Mouse (Mus musculus) embryonic fibroblast, embryonic 13.5 days (primary cell): Measurements from ENCODE around the gene Olfr331. TPM values are rescaled to one million over a fixed set of nuclear protein-coding genes. Genes with fewer than 3 reads are reported as not detected.
"Not testable (repeated sequence)": the region's sequence is repeated elsewhere in the genome, so short reads cannot be mapped to it uniquely, and the experiment has no call there.

Source experiments
- H3K27ac ChIP-seq: 2 replicates; pipeline ENCODE4 v1.5.1; 2012; ENCODE audit warnings: low read length, control low read depth, inconsistent platforms; ENCODE audit not compliant: insufficient read depth
- H3K4me1 ChIP-seq: 2 replicates; pipeline ENCODE4 v1.6.1; 2011; ENCODE audit warnings: low read length; ENCODE audit not compliant: control insufficient read depth, insufficient read depth
- H3K4me3 ChIP-seq: 2 replicates; pipeline ENCODE4 v1.5.1; 2011; ENCODE audit warnings: mild to moderate bottlenecking, control low read depth, low read length; ENCODE audit not compliant: insufficient read depth
- CTCF ChIP-seq: IDR thresholded peaks from 2 replicates; pipeline ENCODE4 v1.5.1; 2011; ENCODE audit warnings: mild to moderate bottlenecking, control low read depth, low read length, moderate library complexity, borderline replicate concordance; ENCODE audit not compliant: insufficient read depth
- POLR2A ChIP-seq: IDR thresholded peaks from 2 replicates; pipeline ENCODE4 v1.6.1; 2011; ENCODE audit warnings: low read depth, mild to moderate bottlenecking, control low read depth, low read length, moderate library complexity
- polyA plus RNA-seq: library from polyadenylated mRNA; stranded (reverse); fragments of >200 nt; gene quantifications from 2 replicates; pipeline ENCODE4 v1.2.4, GENCODE M21; 2011; ENCODE audit warnings: low read depth; ENCODE audit not compliant: missing spikeins, insufficient read length

Gene Olfr331
- polyA plus RNA-seq: not detected in 2 replicates

DNA sequence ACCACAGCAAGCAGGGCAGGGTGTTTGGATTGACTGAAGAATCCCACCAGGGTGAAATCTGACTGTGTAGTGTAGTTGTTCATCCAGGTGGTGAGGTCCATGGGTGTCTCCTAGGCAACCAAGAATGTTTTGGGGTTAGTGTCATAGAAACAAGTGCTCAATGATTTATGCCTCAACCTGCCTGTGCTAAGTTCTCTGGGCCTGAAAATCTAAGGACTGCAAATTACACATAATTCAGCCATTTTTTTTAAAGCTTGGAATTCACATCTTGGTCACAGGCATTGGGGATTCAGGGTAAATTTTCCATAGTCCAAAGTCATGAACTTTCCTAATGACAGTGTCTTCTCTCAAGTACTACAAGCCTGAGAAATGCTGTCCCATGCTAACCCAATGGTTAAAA, at the start of gene Olfr331:
Gene Olfr331, minus strand, starts transcription at position 101 of the 400 bp plus-strand sequence.
- not testable (repeated sequence) for H3K4me3 ChIP-seq, H3K4me1 ChIP-seq, H3K27ac ChIP-seq

- no peak within 1 kb of the TSS for H3K27ac ChIP-seq
- no peaks in the 10 kb centered on the region for H3K4me1 ChIP-seq
- H3K4me3 ChIP-seq: no peak within 1 kb of the TSS
- TF ChIP-seq CTCF: no peak
- TF ChIP-seq POLR2A: no peak
Measured at GRCm38 (mm10) chr11:58546322-58546721, 44.0 kb upstream of the Olfr331 start, which contains the start of gene Olfr329-ps. TSS of gene Olfr329-ps (minus strand) at chr11:58546422.

DNA sequence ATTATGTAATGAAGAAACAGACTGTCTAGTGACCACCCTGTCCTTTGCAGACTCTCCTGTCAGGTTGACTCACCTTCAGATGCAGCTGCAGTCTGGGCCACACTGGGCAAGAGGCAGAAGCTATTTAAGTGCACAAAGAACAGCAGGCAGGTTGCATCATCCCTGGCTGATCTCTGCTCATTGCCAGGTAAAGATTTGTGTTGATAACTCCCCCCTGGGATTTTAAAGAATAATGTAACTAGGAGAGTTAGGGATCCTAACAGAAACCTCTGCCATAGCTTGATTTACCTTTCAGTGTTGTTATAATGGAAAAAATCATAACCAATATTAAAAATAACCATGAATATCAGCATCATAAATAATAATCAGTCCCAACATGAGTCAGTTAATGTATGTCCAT, 32.4 kb upstream of the Olfr331 start, which contains the start of gene Olfr330:
Gene Olfr330, minus strand, starts transcription at position 101 of the 400 bp plus-strand sequence.
- H3K4me1 ChIP-seq, H3K4me3 ChIP-seq, H3K27ac ChIP-seq: not testable (repeated sequence)

DNA sequence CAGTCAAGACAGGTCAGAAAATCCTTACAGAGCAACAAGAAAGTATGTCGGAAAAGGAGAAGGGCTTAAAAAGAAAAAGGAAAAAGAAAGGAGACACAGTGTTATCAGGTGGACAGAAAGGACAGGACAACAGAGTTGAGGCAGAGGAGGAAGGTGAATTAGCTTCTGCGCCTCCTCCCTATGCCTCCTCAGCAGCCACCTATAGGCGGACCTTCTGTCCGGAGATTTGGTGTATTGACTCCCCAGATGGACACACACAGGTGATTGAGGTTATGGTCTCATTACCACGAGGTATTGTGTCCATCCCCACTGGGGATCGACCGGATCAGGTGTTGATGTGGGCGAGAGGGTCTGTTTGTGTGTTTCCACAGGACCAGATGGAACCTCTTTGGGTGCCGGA, 17.4 kb upstream of the Olfr331 start:
- H3K4me1 ChIP-seq, H3K4me3 ChIP-seq, H3K27ac ChIP-seq: not testable (repeated sequence)

GRCm38 (mm10) chr11:58518916-58519315, 16.5 kb upstream of the Olfr331 start:
- H3K4me3 ChIP-seq, H3K4me1 ChIP-seq, H3K27ac ChIP-seq: not testable (repeated sequence)

DNA sequence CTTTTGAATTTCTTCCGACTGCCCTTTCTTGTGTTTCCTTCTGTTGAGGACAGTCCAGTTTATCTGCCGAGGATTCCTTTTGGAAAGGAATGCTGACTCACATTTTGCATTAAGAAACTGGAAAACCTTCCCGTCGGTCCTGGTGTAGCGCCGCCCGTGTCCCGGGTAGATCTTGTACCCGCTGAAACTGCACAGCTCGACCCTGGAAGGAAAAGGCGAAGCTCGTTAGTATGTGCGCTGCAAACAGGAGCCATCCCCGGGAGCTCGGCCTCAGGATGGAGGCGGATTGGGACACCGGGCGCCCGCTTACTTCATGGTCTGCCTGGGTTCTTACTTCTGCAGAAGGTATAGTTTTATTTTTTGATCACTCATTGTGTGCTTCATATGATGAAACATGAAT, 6.7 kb upstream of the Olfr331 start:
- not testable (repeated sequence) for H3K27ac ChIP-seq, H3K4me3 ChIP-seq

GRCm38 (mm10) chr11:58499290-58499689, 3.1 kb downstream of the Olfr331 start:
- TF ChIP-seq CTCF (no peak), POLR2A (no peak)
- Histone ChIP-seq H3K4me1 (no peaks in the 10 kb centered on the region), H3K4me3 (no peak overlapping the region)

More for the DNA sequence above, 6.7 kb upstream of the Olfr331 start:
- H3K4me1 ChIP-seq: not testable (repeated sequence)

GRCm38 (mm10) chr11:58498761-58499160, 3.6 kb downstream of the Olfr331 start:
- TF ChIP-seq POLR2A: no peak
- H3K4me3 ChIP-seq: no peak overlapping the region
- no peak overlapping the region for H3K27ac ChIP-seq
- H3K4me1 ChIP-seq: no peaks in the 10 kb centered on the region

More at GRCm38 (mm10) chr11:58499290-58499689, 3.1 kb downstream of the Olfr331 start:
- no peak overlapping the region for H3K27ac ChIP-seq

DNA sequence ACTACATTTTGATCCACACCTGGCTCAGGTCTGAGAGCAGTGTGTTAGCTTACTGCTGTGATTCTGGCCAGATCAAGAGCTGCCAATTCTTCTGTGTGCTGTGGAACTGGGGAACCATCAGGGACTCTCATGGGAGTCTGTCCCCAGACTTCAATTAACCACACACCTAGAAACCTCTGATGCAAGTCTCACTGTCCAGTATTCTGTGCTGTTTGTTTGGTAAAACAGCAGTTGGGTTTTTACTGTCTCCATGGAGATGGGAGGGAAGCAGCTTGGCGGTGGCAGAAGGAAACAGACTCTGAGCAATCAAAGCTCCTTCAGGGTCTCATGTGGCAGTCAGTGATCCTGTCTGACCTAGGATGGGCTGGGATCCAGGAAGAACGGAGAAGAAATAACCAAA, 9.9 kb downstream of the Olfr331 start, which contains the start of gene Olfr332:
Gene Olfr332, minus strand, starts transcription at position 101 of the 400 bp plus-strand sequence.
- H3K4me1 ChIP-seq: no peaks in the 10 kb centered on the region
- H3K4me3 ChIP-seq: no peak within 1 kb of the TSS
- no peak within 1 kb of the TSS for H3K27ac ChIP-seq
- TF ChIP-seq CTCF (no peak), POLR2A (no peak)

DNA sequence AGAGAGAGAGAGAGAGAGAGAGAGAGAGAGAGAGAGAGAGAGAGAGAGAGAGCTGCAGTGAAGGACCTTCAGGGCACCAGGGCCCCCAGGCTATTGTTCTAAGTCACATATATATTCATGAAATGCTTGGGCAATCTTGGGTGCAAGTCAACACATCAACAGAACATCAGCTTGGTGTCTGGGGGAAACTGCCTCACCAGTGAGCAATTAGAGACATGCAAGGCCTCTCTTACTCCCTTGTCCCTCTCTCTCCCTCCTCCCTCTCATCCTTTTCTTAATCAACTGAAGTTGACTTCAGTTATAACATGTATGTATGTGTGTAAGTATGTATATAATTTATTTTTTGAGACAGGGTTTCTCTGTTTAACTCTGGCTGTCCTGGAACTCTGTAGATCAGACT, 40.2 kb downstream of the Olfr331 start, which contains the start of gene Olfr30:
Gene Olfr30, minus strand, starts transcription at position 101 of the 400 bp plus-strand sequence.
- no peak within 1 kb of the TSS for H3K27ac ChIP-seq
- H3K4me1 ChIP-seq: no peaks in the 10 kb centered on the region
- no peak for TF ChIP-seq POLR2A
- TF ChIP-seq CTCF: no peak
- no peak within 1 kb of the TSS for H3K4me3 ChIP-seq

DNA sequence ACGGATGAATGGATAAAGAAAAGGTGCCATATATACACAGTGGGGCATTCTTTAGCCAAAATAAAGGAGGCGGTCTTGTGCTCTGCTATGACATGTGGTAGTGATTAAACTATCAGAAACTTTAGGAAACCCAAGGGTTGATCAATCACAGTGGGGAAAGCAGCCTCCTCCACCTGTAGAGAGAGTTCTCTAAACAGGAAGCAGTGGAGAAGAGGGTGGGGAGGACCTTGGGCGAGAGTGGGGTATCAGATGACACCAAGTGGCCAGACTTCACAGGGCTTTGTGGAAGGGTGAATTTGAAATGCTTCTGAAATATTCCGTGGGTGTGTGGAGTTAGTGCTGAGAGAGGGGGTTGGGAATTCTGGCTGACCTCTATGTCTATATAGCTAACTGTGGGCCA, 48.8 kb downstream of the Olfr331 start:
- H3K4me3 ChIP-seq: no peak overlapping the region
- no peak overlapping the region for H3K27ac ChIP-seq
- TF ChIP-seq CTCF: no peak
- H3K4me1 ChIP-seq: peaks cover 2% of the 10 kb centered on the region; the same call in 1 of the 2 replicates

DNA sequence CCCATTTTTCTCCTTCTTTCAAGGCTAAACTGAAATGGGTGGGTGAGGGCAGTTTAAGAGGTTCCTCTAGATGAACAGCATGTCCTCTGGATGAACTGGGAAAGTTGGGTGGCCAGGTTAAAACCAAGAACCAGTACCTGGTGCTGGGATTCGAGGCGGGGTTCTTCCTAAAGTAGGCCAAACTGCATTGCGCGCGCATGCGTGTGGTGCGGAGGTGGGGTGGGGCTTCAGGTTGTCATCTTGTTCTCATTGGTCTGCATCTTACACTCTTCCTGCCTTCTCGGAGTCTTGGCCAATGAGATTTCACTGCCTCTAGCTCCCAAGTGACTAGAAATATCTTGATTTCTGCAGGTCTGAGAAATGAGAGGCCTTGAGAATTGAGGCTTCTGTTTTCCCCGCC, 49.6 kb downstream of the Olfr331 start, which contains the start of gene Lypd9:
Gene Lypd9, minus strand, starts transcription at position 165 of the 400 bp plus-strand sequence.
- Histone ChIP-seq H3K27ac (no peak within 1 kb of the TSS), H3K4me1 (peaks cover 2% of the 10 kb centered on the region; the same call in 1 of the 2 replicates), H3K4me3 (no peak within 1 kb of the TSS)
- TF ChIP-seq CTCF (no peak), POLR2A (no peak)

Other genes starting within 250 kb of the Olfr331 start
- not detected in 2 replicates for gene 4930438A08Rik, start 227.8 kb downstream of the Olfr331 start, polyA plus RNA-seq
- gene Zfp692, start 195.5 kb downstream of the Olfr331 start, polyA plus RNA-seq: 10.3 and 11.6 TPM in 2 replicates
- gene Zfp672, start 172.2 kb downstream of the Olfr331 start, polyA plus RNA-seq: 22.1 and 23.2 TPM in 2 replicates
- 21.5 and 25.1 TPM in 2 replicates for gene Sh3bp5l, start 171.8 kb downstream of the Olfr331 start, polyA plus RNA-seq
- gene Lypd8, start 123.5 kb downstream of the Olfr331 start, polyA plus RNA-seq: not detected in 2 replicates
- not detected in 2 replicates for gene 1810065E05Rik, start 81.5 kb downstream of the Olfr331 start, polyA plus RNA-seq
- not detected in 2 replicates for gene Gm12253, start 70.0 kb downstream of the Olfr331 start, polyA plus RNA-seq
- not detected in 2 replicates for gene Lypd9, start 49.6 kb downstream of the Olfr331 start, polyA plus RNA-seq
- not detected in 2 replicates for gene Olfr30, start 40.3 kb downstream of the Olfr331 start, polyA plus RNA-seq
- not detected in 2 replicates for gene Olfr332, start 10.0 kb downstream of the Olfr331 start, polyA plus RNA-seq
- not detected in 2 replicates for gene Olfr330, start 32.3 kb upstream of the Olfr331 start, polyA plus RNA-seq
- not detected in 2 replicates for gene Olfr329-ps, start 43.9 kb upstream of the Olfr331 start, polyA plus RNA-seq
- not detected in 2 replicates for gene Olfr328, start 53.1 kb upstream of the Olfr331 start, polyA plus RNA-seq
- gene Olfr224, start 68.0 kb upstream of the Olfr331 start, polyA plus RNA-seq: not detected in 2 replicates
- not detected in 2 replicates for gene Olfr325, start 75.2 kb upstream of the Olfr331 start, polyA plus RNA-seq
- gene Olfr324, start 92.5 kb upstream of the Olfr331 start, polyA plus RNA-seq: not detected in 2 replicates
- gene 2210407C18Rik, start 113.5 kb upstream of the Olfr331 start, polyA plus RNA-seq: not detected in 2 replicates
- not detected in 2 replicates for gene Olfr323, start 127.9 kb upstream of the Olfr331 start, polyA plus RNA-seq
- gene Trim58, start 137.9 kb upstream of the Olfr331 start, polyA plus RNA-seq: not detected in 2 replicates
- not detected in 2 replicates for gene Olfr322, start 156.2 kb upstream of the Olfr331 start, polyA plus RNA-seq
- gene Olfr320, start 178.5 kb upstream of the Olfr331 start, polyA plus RNA-seq: not detected in 2 replicates
- gene Olfr319, start 196.6 kb upstream of the Olfr331 start, polyA plus RNA-seq: not detected in 2 replicates
- not detected in 2 replicates for gene Olfr318, start 221.4 kb upstream of the Olfr331 start, polyA plus RNA-seq
- gene Olfr317, start 236.6 kb upstream of the Olfr331 start, polyA plus RNA-seq: not detected in 2 replicates